Mouse (Mus musculus) stomach, postnatal 0 days (tissue): Measurements from ENCODE around the gene Kpna3.

Experiments used
- CTCF ChIP-seq: IDR thresholded peaks from 2 replicates; pipeline ENCODE4 v1.5.1; 2016; ENCODE audit warnings: antibody characterized with exemption, low read depth, mild to moderate bottlenecking, moderate library complexity
- EP300 ChIP-seq: optimal IDR thresholded peaks from 2 replicates; pipeline ENCODE3; 2016; ENCODE audit warnings: antibody characterized with exemption

DNA sequence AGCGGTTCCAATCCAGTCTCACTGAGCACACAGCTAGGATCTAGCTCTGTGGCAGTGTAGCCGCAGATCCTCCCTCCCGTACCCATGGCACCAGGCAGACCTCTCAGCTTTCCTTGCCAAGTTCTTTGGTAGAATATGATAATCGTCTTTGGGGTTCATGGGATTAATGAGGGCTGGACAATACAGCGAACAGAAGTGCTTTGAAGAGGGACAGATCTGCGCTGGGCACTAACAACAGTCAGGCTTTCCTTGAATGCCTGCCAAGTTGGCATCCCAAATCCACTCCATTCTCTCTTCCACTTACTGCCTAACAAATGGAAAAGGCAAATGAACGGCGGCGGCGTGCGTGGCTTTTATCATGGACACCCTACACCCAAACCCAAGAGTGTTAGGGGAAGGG, 109.1 kb downstream of the Kpna3 start:
- no peak for TF ChIP-seq CTCF
- no peak for TF ChIP-seq EP300
